Mouse (Mus musculus) retina, postnatal 1 day (tissue): Measurements from ENCODE around the gene Tmem184b.

Experiments
- DNase-seq: peaks from one replicate; pipeline ENCODE4 v3.0.0-alpha.2; 2012

The Tmem184b gene

GRCm38 (mm10) chr15:79329979-79330363 lies 73.4 kb downstream of the Tmem184b start:
- no peak for DNase-seq

GRCm38 (mm10) chr15:79329346-79329978 lies 73.9 kb downstream of the Tmem184b start:
- peak; percentile 25 for DNase-seq

GRCm38 (mm10) chr15:79328939-79329275 lies 74.5 kb downstream of the Tmem184b start:
- DNase-seq = no peak

- peak; percentile 99 for DNase-seq
Observed at GRCm38 (mm10) chr15:79328058-79328938, 75.1 kb downstream of the Tmem184b start, which contains the start of gene Pla2g6. Gene Pla2g6 (minus strand): TSS chr15:79328390.

- DNase-seq = peak; percentile 57
Observed at GRCm38 (mm10) chr15:79326971-79327961, 76.1 kb downstream of the Tmem184b start.

- no peak for DNase-seq
Observed at GRCm38 (mm10) chr15:79326264-79326663, 77.1 kb downstream of the Tmem184b start.

- no peak for DNase-seq
Observed at GRCm38 (mm10) chr15:79325742-79326141, 77.6 kb downstream of the Tmem184b start.

GRCm38 (mm10) chr15:79324373-79324772 lies 79.0 kb downstream of the Tmem184b start:
- DNase-seq = no peak

GRCm38 (mm10) chr15:79323791-79324155 lies 79.6 kb downstream of the Tmem184b start:
- DNase-seq = no peak

- DNase-seq = no peak
Observed at GRCm38 (mm10) chr15:79322991-79323790, 80.2 kb downstream of the Tmem184b start.

- DNase-seq = no peak
Observed at GRCm38 (mm10) chr15:79322281-79322990, 80.9 kb downstream of the Tmem184b start.

- no peak for DNase-seq
Observed at GRCm38 (mm10) chr15:79321733-79322190, 81.6 kb downstream of the Tmem184b start.

GRCm38 (mm10) chr15:79313848-79314369 lies 89.5 kb downstream of the Tmem184b start:
- no peak for DNase-seq
